In genomic region chr2:128123921-128124683, GRCm38 (mm10) we compare ENCODE assay signal across 8 mouse cellular contexts. TPM values are rescaled to one million over a fixed set of nuclear protein-coding genes. Genes with fewer than 3 reads are reported as not detected.
DNase-seq lines count a peak whose midpoint lies in the region; ATAC-seq and TF ChIP-seq lines count a peak whose summit lies in the region.

No protein-coding gene starts in this region.

- H3K4me1 ChIP-seq in hindbrain, embryonic 14.5 days (replicated peaks; ENCODE audit: control insufficient read depth, insufficient read depth, low read length) = peaks cover 36% of the 10 kb centered on the region
- H3K4me1 ChIP-seq in liver, embryonic 16.5 days (ENCODE audit: control insufficient read depth, low read depth, low read length) = peaks cover 27% of the 10 kb centered on the region
- H3K4me1 ChIP-seq in cerebellum, adult 2 months (ENCODE audit: control insufficient read depth, insufficient read depth, low read length) = peaks cover 3% of the 10 kb centered on the region

- H3K4me3 ChIP-seq in hindbrain, embryonic 14.5 days (replicated peaks; ENCODE audit: low read length) = peak overlapping the region; percentile 77
- peak overlapping the region; percentile 88 for H3K4me3 ChIP-seq in liver, embryonic 16.5 days (ENCODE audit: low read depth, low read length)
- no peak overlapping the region for H3K4me3 ChIP-seq in cerebellum, adult 2 months (replicated peaks; ENCODE audit: insufficient read depth, low read depth, low read length)

- no peak for TF ChIP-seq POLR2A in cerebellum, adult 2 months (IDR thresholded peaks at IDR 0.05; ENCODE audit: borderline replicate concordance, insufficient read depth, low read length)

- intact Hi-C loops in gastrocnemius, postnatal 14 days (cut with DNase I; ENCODE audit: low total_unique reads) = loop anchor here (1.0 to 2.0 kb wide), 2 partner anchors 235 to 273 kb away; no protein-coding TSS in a partner anchor

- no peak overlapping the region for H3K9ac ChIP-seq in hindbrain, embryonic 14.5 days
- no peak overlapping the region for H3K9ac ChIP-seq in liver, embryonic 16.5 days (ENCODE audit: low read depth, low read length)

- H3K27ac ChIP-seq in hindbrain, embryonic 14.5 days = no peak overlapping the region
- no peak overlapping the region for H3K27ac ChIP-seq in liver, embryonic 16.5 days (ENCODE audit: low read length)
- no peak overlapping the region for H3K27ac ChIP-seq in cerebellum, adult 2 months (ENCODE audit: insufficient read depth, low read length)

- H3K27me3 ChIP-seq in hindbrain, embryonic 14.5 days (ENCODE audit: control insufficient read depth, insufficient read depth, low read length) = peaks cover 36% of the 10 kb centered on the region
- peaks cover 47% of the 10 kb centered on the region for H3K27me3 ChIP-seq in liver, embryonic 16.5 days (ENCODE audit: control insufficient read depth, insufficient read depth, low read depth, low read length)
- no peaks in the 10 kb centered on the region; the same call in 1 of the 2 replicates for H3K27me3 ChIP-seq in cerebellum, adult 2 months (ENCODE audit: control insufficient read depth, insufficient read depth, low read length)

- TF ChIP-seq CTCF in cerebellum, adult 2 months (IDR thresholded peaks at IDR 0.05; ENCODE audit: borderline replicate concordance, insufficient read depth, low read depth, low read length) = no peak

- no peaks in the 10 kb centered on the region for H3K9me3 ChIP-seq in hindbrain, embryonic 14.5 days (ENCODE audit: control insufficient read depth, low read length)
- no peaks in the 10 kb centered on the region for H3K9me3 ChIP-seq in liver, embryonic 16.5 days (replicated peaks; ENCODE audit: control insufficient read depth, low read length)

- no peaks in the 10 kb centered on the region for H3K36me3 ChIP-seq in hindbrain, embryonic 14.5 days (replicated peaks; ENCODE audit: control insufficient read depth, insufficient read depth)
- peaks cover 3% of the 10 kb centered on the region; the same call in 1 of the 2 replicates for H3K36me3 ChIP-seq in liver, embryonic 16.5 days (ENCODE audit: control insufficient read depth, insufficient read depth)

- 3% methylated on average over 23 of the region's 23 CpGs for WGBS in hindbrain, embryonic 14.5 days
- WGBS in liver, embryonic 16.5 days (ENCODE audit: insufficient replicate concordance) = 4% methylated on average over 23 of the region's 23 CpGs
- 35% methylated on average over 23 of the region's 23 CpGs for WGBS in cerebellum, adult 2 months

- H3K4me2 ChIP-seq in hindbrain, embryonic 14.5 days (replicated peaks) = peak overlapping the region; percentile 89
- H3K4me2 ChIP-seq in liver, embryonic 16.5 days (ENCODE audit: low read depth, low read length) = peak overlapping the region; percentile 92

- ATAC-seq in hindbrain, embryonic 14.5 days (ENCODE audit: low FRiP score) = no peak
- no peak for ATAC-seq in liver, embryonic 16.5 days (ENCODE audit: low read depth)

- peak; percentile 33 to 38 for DNase-seq in lung, adult 18-20 months
- DNase-seq in lung, postnatal 25 days (ENCODE audit: low spot score) = no peak
- peak; percentile 47 for DNase-seq in embryo, embryonic 11 days
- DNase-seq in hindbrain, embryonic 14.5 days (ENCODE audit: low spot score) = no peak
- DNase-seq in retina, embryonic 14.5 days (ENCODE audit: low spot score) = peak; percentile 43
- DNase-seq in gastrocnemius, postnatal 14 days = no peak
- no peak for DNase-seq in cerebellum, adult 2 months

RNA-seq across cellular contexts. Expression of gene Bcl2l11, which starts 1.7 kb away (rescaled TPM):
- 12.2 and 12.9 TPM in 2 replicates for polyA plus RNA-seq in hindbrain, embryonic 14.5 days (2014; fragmentation: Nextera tagmentation; extraction: Ambion mirVana)
- 5.5 and 6.0 TPM in 2 replicates for polyA plus RNA-seq in liver, embryonic 16.5 days (2015; fragmentation: Nextera tagmentation; extraction: Ambion mirVana)
- total RNA-seq in gastrocnemius, postnatal 14 days (2021) = 1 to 10 TPM; 4.9 to 6.1 TPM
- 5.2 and 5.8 TPM in 2 replicates for polyA plus RNA-seq in cerebellum, adult 2 months (2012; rRNA removed)

Comparison
In these comparisons a context has a peak if more than half of its experiments do, and no peak if none do; other contexts are left out.
1. DNase-seq: peak in lung, adult 18-20 months (2 of 2), embryo, embryonic 11 days (single experiment) and retina, embryonic 14.5 days (single experiment); none in lung, postnatal 25 days (single experiment), hindbrain, embryonic 14.5 days (single experiment), gastrocnemius, postnatal 14 days (single experiment) and cerebellum, adult 2 months (0 of 2).